Mouse (Mus musculus) lung, postnatal 0 days (tissue): Measurements from ENCODE around the gene Gcc2. TPM values are rescaled to one million over a fixed set of nuclear protein-coding genes. Genes with fewer than 3 reads are reported as not detected.
"Not testable (repeated sequence)": the region's sequence is repeated elsewhere in the genome, so short reads cannot be mapped to it uniquely, and the experiment has no call there.

ENCODE experiments used
- ATAC-seq: fragments of 200-750 bp; cut with Nextera tagmentation; 2 replicates; pipeline ENCODE4 v1.8.0; 2017; ENCODE audit warnings: moderate library complexity
- DNase-seq: peaks from one replicate; pipeline ENCODE4 v3.0.0-alpha.2; 2016; ENCODE audit warnings: low spot score
- H3K27ac ChIP-seq: fragments of 300-500 bp; sonication (generic); 2 replicates; pipeline ENCODE4 v1.5.1; 2014; ENCODE audit warnings: antibody characterized with exemption, mild to moderate bottlenecking, low read length, mixed read lengths
- H3K27me3 ChIP-seq: fragments of 300-500 bp; sonication (generic); replicated peaks from 2 replicates; pipeline ENCODE4 v1.6.1; 2014; ENCODE audit warnings: low read length, mixed read lengths; ENCODE audit not compliant: insufficient read depth
- H3K36me3 ChIP-seq: fragments of 300-500 bp; sonication (generic); 2 replicates; pipeline ENCODE4 v1.6.1; 2014; ENCODE audit warnings: low read length, mixed read lengths; ENCODE audit not compliant: insufficient read depth
- H3K4me1 ChIP-seq: fragments of 300-500 bp; sonication (generic); 2 replicates; pipeline ENCODE4 v1.6.1; 2014; ENCODE audit warnings: antibody characterized with exemption, low read depth, low read length, mixed read lengths; ENCODE audit not compliant: insufficient read depth
- H3K4me2 ChIP-seq: fragments of 300-500 bp; sonication (generic); replicated peaks from 2 replicates; pipeline ENCODE4 v1.6.1; 2014; ENCODE audit warnings: low read depth, mild to moderate bottlenecking, low read length, moderate library complexity, mixed read lengths
- H3K4me3 ChIP-seq: fragments of 300-500 bp; sonication (generic); 2 replicates; pipeline ENCODE4 v1.5.1; 2014; ENCODE audit warnings: low read depth, low read length
- H3K9ac ChIP-seq: fragments of 300-500 bp; sonication (generic); replicated peaks from 2 replicates; pipeline ENCODE4 v1.6.1; 2014; ENCODE audit warnings: low read depth, mild to moderate bottlenecking
- H3K9me3 ChIP-seq: fragments of 300-500 bp; sonication (generic); 2 replicates; pipeline ENCODE4 v1.6.1; 2016; ENCODE audit warnings: low read length, mixed read lengths
- CTCF ChIP-seq: IDR thresholded peaks from 2 replicates; pipeline ENCODE4 v1.5.1; 2016; ENCODE audit warnings: antibody characterized with exemption, mild to moderate bottlenecking
- EP300 ChIP-seq: IDR thresholded peaks from 2 replicates; pipeline ENCODE4 v1.6.1; 2016; ENCODE audit warnings: antibody characterized with exemption, mild to moderate bottlenecking, control low read depth
- WGBS: fragments of 180-500 bp; shearing (Covaris S2); extraction: QIAGEN DNeasy Blood & Tissue Kit; methylation state at CpG from one replicate; pipeline ENCODE4 v1.1.7; 2014; 5-methylcytosine and 5-hydroxymethylcytosine counted together
- polyA plus RNA-seq: library from polyadenylated mRNA; unstranded; fragments of >200 nt; fragmentation: Nextera tagmentation; extraction: Ambion mirVana; gene quantifications from 2 replicates; pipeline ENCODE4 v1.2.1, GENCODE M21; 2015

The Gcc2 gene
- polyA plus RNA-seq, 1 experiment from 2014 or later = 91.7 TPM

DNA sequence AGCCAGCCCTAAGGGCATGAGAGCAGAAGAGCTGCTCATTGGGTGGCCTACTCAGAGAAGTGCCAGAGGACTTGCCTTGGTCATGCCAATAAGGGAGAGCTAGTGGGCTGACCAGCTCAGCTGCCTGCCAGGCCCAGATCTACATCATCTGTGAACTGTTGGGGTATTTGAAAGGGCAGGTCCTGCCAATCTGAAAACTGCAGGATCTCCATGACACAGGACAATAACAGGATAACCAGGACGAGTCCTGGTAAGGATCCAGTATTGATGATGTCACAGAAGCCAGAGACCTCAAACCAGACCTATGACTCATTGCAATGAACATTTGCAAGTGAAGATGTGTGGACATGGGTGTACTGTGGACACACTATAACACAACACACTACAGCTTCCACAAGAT lies 55.5 kb downstream of the Gcc2 start:
- DNase-seq (no peak), ATAC-seq (no peak)
- Histone ChIP-seq H3K4me3 (no peak overlapping the region), H3K4me2 (no peak overlapping the region), H3K4me1 (no peaks in the 10 kb centered on the region), H3K9me3 (no peaks in the 10 kb centered on the region), H3K9ac (no peak overlapping the region), H3K27ac (no peak overlapping the region), H3K36me3 (peaks cover 16% of the 10 kb centered on the region; the same call in 1 of the 2 replicates), H3K27me3 (no peaks in the 10 kb centered on the region)
- TF ChIP-seq EP300 (no peak), CTCF (no peak)
- 79% methylated on average over 1 of the region's 1 CpGs for WGBS

DNA sequence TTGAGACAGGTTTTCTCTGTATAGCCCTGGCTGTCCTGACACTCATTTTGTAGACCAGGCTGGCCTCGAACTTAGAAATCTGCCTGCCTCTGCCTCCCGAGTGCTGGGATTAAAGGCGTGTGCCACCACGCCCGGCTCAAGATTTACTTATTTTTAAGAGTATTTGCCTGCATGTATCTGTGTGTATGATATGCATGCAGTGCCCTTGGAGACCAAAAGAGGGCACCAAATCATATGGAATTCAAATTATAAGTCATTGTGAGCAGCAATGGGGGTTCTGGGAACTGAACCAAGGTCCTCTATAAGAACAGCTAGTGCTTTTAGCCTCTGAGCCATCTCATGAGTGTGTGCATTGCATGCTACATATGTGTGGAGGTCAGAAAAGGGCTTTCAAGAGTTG lies 57.6 kb downstream of the Gcc2 start:
- no peak overlapping the region for H3K27ac ChIP-seq
- 98% methylated on average over 5 of the region's 5 CpGs for WGBS
- no peaks in the 10 kb centered on the region for H3K9me3 ChIP-seq
- no peak overlapping the region for H3K4me3 ChIP-seq
- TF ChIP-seq EP300 (no peak), CTCF (peak; percentile 32; the same call in 1 of the 2 replicates)
- H3K4me2 ChIP-seq = no peak overlapping the region
- ATAC-seq (no peak), DNase-seq (no peak)
- no peak overlapping the region for H3K9ac ChIP-seq
- no peaks in the 10 kb centered on the region for H3K27me3 ChIP-seq
- peaks cover 12% of the 10 kb centered on the region; the same call in 1 of the 2 replicates for H3K36me3 ChIP-seq
- no peaks in the 10 kb centered on the region for H3K4me1 ChIP-seq

DNA sequence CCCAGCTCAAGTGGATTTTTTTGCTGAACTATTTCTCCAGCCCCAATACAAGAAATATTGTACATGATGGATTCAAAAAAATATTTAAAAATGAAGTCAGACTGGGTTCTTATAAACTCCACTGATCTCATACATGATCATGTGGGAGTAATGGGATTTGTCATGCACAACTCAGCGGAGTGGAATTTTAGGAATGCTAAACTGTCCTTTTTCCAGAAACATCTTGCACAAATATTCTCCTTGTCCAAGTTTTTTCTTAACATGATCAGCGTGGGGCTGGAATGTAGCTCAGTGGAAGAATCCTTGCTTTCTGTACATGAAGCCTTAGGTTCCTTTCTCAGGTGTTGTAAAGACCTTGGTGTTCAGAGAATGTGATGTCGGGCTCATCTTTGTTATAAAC lies 65.6 kb downstream of the Gcc2 start:
- WGBS = 68% methylated on average over 3 of the region's 3 CpGs
- H3K9me3 ChIP-seq = no peaks in the 10 kb centered on the region
- H3K9ac ChIP-seq = no peak overlapping the region
- no peak overlapping the region for H3K4me2 ChIP-seq
- no peak for TF ChIP-seq CTCF
- 0 out of 2 replicates have a peak, but pooled peaks have one; percentile 26 for TF ChIP-seq EP300
- H3K27ac ChIP-seq = no peak overlapping the region
- ATAC-seq (no peak), DNase-seq (peak; percentile 59)
- no peak overlapping the region for H3K4me3 ChIP-seq
- no peaks in the 10 kb centered on the region for H3K36me3 ChIP-seq
- H3K4me1 ChIP-seq = peaks cover 3% of the 10 kb centered on the region; the same call in 1 of the 2 replicates
- H3K27me3 ChIP-seq = no peaks in the 10 kb centered on the region

- Histone ChIP-seq H3K9me3 (no peaks in the 10 kb centered on the region), H3K27ac (peak overlapping the region; percentile 95), H3K27me3 (no peaks in the 10 kb centered on the region), H3K9ac (no peak overlapping the region), H3K4me2 (peak overlapping the region; percentile 53), H3K4me3 (peak overlapping the region; percentile 59; the same call in 1 of the 2 replicates), H3K4me1 (peaks cover 17% of the 10 kb centered on the region; the same call in 1 of the 2 replicates), H3K36me3 (no peaks in the 10 kb centered on the region)
- TF ChIP-seq EP300 = peak; percentile 75
- TF ChIP-seq CTCF = no peak
- 24% methylated on average over 6 of the region's 6 CpGs for WGBS
- DNase-seq (no peak), ATAC-seq (no peak)
These were observed 67.2 kb downstream of the Gcc2 start for GRCm38 (mm10) chr10:58322361-58323027.

DNA sequence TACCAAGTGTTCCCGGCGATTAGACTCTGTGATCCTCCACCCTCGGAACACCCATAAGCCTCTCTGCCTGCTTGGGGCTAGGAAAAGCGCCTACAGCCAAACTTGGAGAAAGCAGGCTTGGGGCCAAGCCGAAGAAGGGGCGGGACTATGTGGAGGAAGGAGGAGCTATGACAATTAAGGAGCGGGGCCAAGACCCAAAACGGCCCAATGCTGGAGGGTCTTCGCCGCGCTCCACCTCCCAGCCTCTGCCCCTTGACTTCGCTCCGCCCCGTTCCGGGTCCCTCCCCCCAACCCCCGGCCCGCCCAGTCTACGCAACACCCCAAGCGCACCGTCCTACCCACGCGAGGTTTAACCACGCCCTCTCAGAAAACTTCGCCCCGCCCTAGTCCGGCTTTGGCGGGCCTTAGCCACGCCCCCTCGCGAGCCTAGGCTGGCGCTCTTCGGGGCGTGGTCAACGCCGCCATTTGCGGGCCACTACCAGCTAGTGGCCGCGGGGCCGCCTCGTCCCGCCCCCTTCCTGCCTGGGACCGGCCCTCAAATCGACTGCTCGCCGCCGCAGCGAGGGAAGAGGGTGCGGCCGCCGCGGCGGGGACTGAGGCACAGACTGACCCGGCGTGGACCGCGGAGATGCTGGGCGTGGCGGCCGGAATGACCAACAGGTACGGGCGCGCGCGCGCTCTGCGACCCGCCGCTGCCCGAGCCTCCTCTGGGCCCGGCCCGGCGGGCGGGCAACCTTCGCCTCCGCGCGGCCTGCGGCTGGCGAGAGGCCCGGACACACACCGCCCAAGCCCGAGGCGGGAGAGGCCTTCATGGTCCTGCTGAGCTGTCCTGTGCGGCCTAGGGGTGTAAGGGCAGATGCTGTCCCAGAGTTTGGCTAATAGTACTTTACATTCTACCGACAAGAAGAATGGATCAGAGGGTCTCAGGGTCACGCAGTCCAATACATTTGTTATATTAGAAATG lies 68.0 kb downstream of the Gcc2 start, which contains the start of gene Lims1:
Gene Lims1 (plus strand): TSS at position 439 of the 964 bp plus-strand sequence.
- Histone ChIP-seq H3K9me3 (no peaks in the 10 kb centered on the region), H3K27me3 (no peaks in the 10 kb centered on the region), H3K4me2 (peak within 1 kb of the TSS; percentile 53), H3K4me1 (peaks cover 17% of the 10 kb centered on the region; the same call in 1 of the 2 replicates), H3K27ac (peak within 1 kb of the TSS; percentile 95), H3K36me3 (no peaks in the 10 kb centered on the region), H3K4me3 (peak within 1 kb of the TSS; percentile 59), H3K9ac (peak within 1 kb of the TSS; percentile 51)
- under 1% methylated on average over 55 of the region's 86 CpGs for WGBS
- ATAC-seq (peak; percentile 94), DNase-seq (peak; percentile 99)
- TF ChIP-seq EP300 (no peak; the same call in none of the 2 replicates), CTCF (no peak)

- Histone ChIP-seq H3K4me2 (peak overlapping the region; percentile 20; the same call in 1 of the 2 replicates), H3K4me3 (no peak overlapping the region), H3K4me1 (peaks cover 20% of the 10 kb centered on the region; the same call in 1 of the 2 replicates), H3K27me3 (no peaks in the 10 kb centered on the region), H3K27ac (0 out of 2 replicates have a peak overlapping the region, but pooled peaks have one; percentile 15), H3K9ac (no peak overlapping the region), H3K36me3 (no peaks in the 10 kb centered on the region), H3K9me3 (no peaks in the 10 kb centered on the region)
- ATAC-seq = no peak
- DNase-seq = peak; percentile 28
- 52% methylated on average over 3 of the region's 3 CpGs for WGBS
- TF ChIP-seq EP300 (no peak), CTCF (no peak)
These were observed 71.0 kb downstream of the Gcc2 start for GRCm38 (mm10) chr10:58326271-58326670.

GRCm38 (mm10) chr10:58327836-58328235 lies 72.5 kb downstream of the Gcc2 start:
- not testable (repeated sequence) for DNase-seq, H3K9ac ChIP-seq, ATAC-seq, H3K36me3 ChIP-seq, H3K9me3 ChIP-seq, H3K27me3 ChIP-seq, H3K27ac ChIP-seq, H3K4me2 ChIP-seq, H3K4me3 ChIP-seq
- peaks cover 20% of the 10 kb centered on the region; the same call in 1 of the 2 replicates for H3K4me1 ChIP-seq
- 94% methylated on average over 6 of the region's 6 CpGs for WGBS
